In genomic region chr9:119340212-119340580, GRCm38 (mm10) we compare ENCODE assay signal across 8 mouse cellular contexts. TPM values are rescaled to one million over a fixed set of nuclear protein-coding genes. Genes with fewer than 3 reads are reported as not detected.
DNase-seq lines count a peak whose midpoint lies in the region; ATAC-seq lines count a peak whose summit lies in the region.

No protein-coding gene starts in this region.

- intact Hi-C loops in gastrocnemius, postnatal 14 days (cut with DNase I; ENCODE audit: low total_unique reads), result no loop called here

- peak overlapping the region; percentile 82 for H3K9ac ChIP-seq in liver, embryonic 12.5 days
- H3K9ac ChIP-seq in stomach, embryonic 15.5 days, result peak overlapping the region; percentile 82; the same call in 1 of the 2 replicates

- peaks cover 25% of the 10 kb centered on the region for H3K27me3 ChIP-seq in forebrain, embryonic 10.5 days (ENCODE audit: poor library complexity, severe bottlenecking)
- no peaks in the 10 kb centered on the region for H3K27me3 ChIP-seq in liver, embryonic 12.5 days (replicated peaks)
- H3K27me3 ChIP-seq in stomach, embryonic 15.5 days (replicated peaks), result no peaks in the 10 kb centered on the region

- WGBS in forebrain, embryonic 10.5 days, result 6% methylated on average over 8 of the region's 8 CpGs
- WGBS in liver, embryonic 12.5 days (ENCODE audit: insufficient replicate concordance), result 3% methylated on average over 8 of the region's 8 CpGs
- WGBS in stomach, embryonic 15.5 days, result 2% methylated on average over 8 of the region's 8 CpGs

- H3K4me3 ChIP-seq in forebrain, embryonic 10.5 days, result peak overlapping the region; percentile 65
- peak overlapping the region; percentile 85 for H3K4me3 ChIP-seq in liver, embryonic 12.5 days
- peak overlapping the region; percentile 92 for H3K4me3 ChIP-seq in stomach, embryonic 15.5 days (replicated peaks)

- no peak for ATAC-seq in liver, embryonic 12.5 days
- no peak for ATAC-seq in stomach, embryonic 15.5 days (ENCODE audit: insufficient read depth, low FRiP score, low read depth)
- ATAC-seq in activated CD4-positive, CD25-positive, alpha-beta regulatory T cell, adult 4 months, result no peak

- H3K4me1 ChIP-seq in forebrain, embryonic 10.5 days, result peaks cover 35% of the 10 kb centered on the region
- H3K4me1 ChIP-seq in liver, embryonic 12.5 days, result peaks cover 38% of the 10 kb centered on the region
- peaks cover 24% of the 10 kb centered on the region for H3K4me1 ChIP-seq in stomach, embryonic 15.5 days

- peak overlapping the region; percentile 89 for H3K27ac ChIP-seq in forebrain, embryonic 10.5 days
- H3K27ac ChIP-seq in liver, embryonic 12.5 days, result peak overlapping the region; percentile 92
- H3K27ac ChIP-seq in stomach, embryonic 15.5 days, result peak overlapping the region; percentile 96

- H3K36me3 ChIP-seq in forebrain, embryonic 10.5 days (replicated peaks), result peaks cover 27% of the 10 kb centered on the region
- peaks cover 43% of the 10 kb centered on the region for H3K36me3 ChIP-seq in liver, embryonic 12.5 days
- H3K36me3 ChIP-seq in stomach, embryonic 15.5 days, result peaks cover 21% of the 10 kb centered on the region

- H3K9me3 ChIP-seq in forebrain, embryonic 10.5 days, result no peaks in the 10 kb centered on the region
- no peaks in the 10 kb centered on the region for H3K9me3 ChIP-seq in liver, embryonic 12.5 days (replicated peaks)
- no peaks in the 10 kb centered on the region for H3K9me3 ChIP-seq in stomach, embryonic 15.5 days

- peak overlapping the region; percentile 97 for H3K4me2 ChIP-seq in liver, embryonic 12.5 days
- H3K4me2 ChIP-seq in stomach, embryonic 15.5 days, result peak overlapping the region; percentile 87

- DNase-seq in retina, postnatal 1 day, result peak; percentile 7
- DNase-seq in retina, embryonic 14.5 days (ENCODE audit: low spot score), result no peak
- no peak for DNase-seq in forebrain, embryonic 10.5 days (ENCODE audit: extremely low spot score, low spot score)
- no peak for DNase-seq in testis, postnatal 10 days (ENCODE audit: low spot score)
- no peak for DNase-seq in gastrocnemius, postnatal 14 days

RNA-seq across cellular contexts. Expression of gene Acaa1a, which starts 0.7 kb away (rescaled TPM):
- polyA plus RNA-seq in forebrain, embryonic 10.5 days (2016; fragmentation: Nextera tagmentation; extraction: Ambion mirVana), result 72.6 and 75.2 TPM in 2 replicates
- 38.0 and 43.1 TPM in 2 replicates for polyA plus RNA-seq in liver, embryonic 12.5 days (2016; fragmentation: Nextera tagmentation; extraction: Ambion mirVana)
- polyA plus RNA-seq in stomach, embryonic 15.5 days (2015; fragmentation: Nextera tagmentation; extraction: Ambion mirVana), result 116 and 119 TPM in 2 replicates
- polyA plus RNA-seq in activated CD4-positive, CD25-positive, alpha-beta regulatory T cell, adult 4 months (2017; shearing (Covaris generic)), result 10 to 100 TPM; 34.5 to 53.6 TPM
- 10 to 100 TPM; 41.3 to 44.3 TPM for total RNA-seq in gastrocnemius, postnatal 14 days (2021)

RNA-seq across cellular contexts. Expression of gene Myd88, which starts 1.0 kb away (rescaled TPM):
- polyA plus RNA-seq in forebrain, embryonic 10.5 days (2016; fragmentation: Nextera tagmentation; extraction: Ambion mirVana), result 9.1 and 9.5 TPM in 2 replicates
- 21.3 and 22.2 TPM in 2 replicates for polyA plus RNA-seq in liver, embryonic 12.5 days (2016; fragmentation: Nextera tagmentation; extraction: Ambion mirVana)
- 32.4 and 34.7 TPM in 2 replicates for polyA plus RNA-seq in stomach, embryonic 15.5 days (2015; fragmentation: Nextera tagmentation; extraction: Ambion mirVana)
- 10 to 100 TPM; 75.2 to 83.3 TPM for polyA plus RNA-seq in activated CD4-positive, CD25-positive, alpha-beta regulatory T cell, adult 4 months (2017; shearing (Covaris generic))
- 1 to 10 TPM; 7.0 to 7.5 TPM for total RNA-seq in gastrocnemius, postnatal 14 days (2021)

RNA-seq across cellular contexts. Expression of gene Xylb, which starts 17.0 kb away (rescaled TPM):
- polyA plus RNA-seq in forebrain, embryonic 10.5 days (2016; fragmentation: Nextera tagmentation; extraction: Ambion mirVana), result 12.6 and 12.9 TPM in 2 replicates
- polyA plus RNA-seq in liver, embryonic 12.5 days (2016; fragmentation: Nextera tagmentation; extraction: Ambion mirVana), result 4.6 and 5.0 TPM in 2 replicates
- 6.0 and 8.9 TPM in 2 replicates for polyA plus RNA-seq in stomach, embryonic 15.5 days (2015; fragmentation: Nextera tagmentation; extraction: Ambion mirVana)
- under 1 TPM; 0.36 TPM for polyA plus RNA-seq in activated CD4-positive, CD25-positive, alpha-beta regulatory T cell, adult 4 months (2017; shearing (Covaris generic))
- total RNA-seq in gastrocnemius, postnatal 14 days (2021), result under 1 TPM; 0.27 to 0.35 TPM

RNA-seq across cellular contexts. Expression of gene Oxsr1, which starts 18.0 kb away (rescaled TPM):
- polyA plus RNA-seq in forebrain, embryonic 10.5 days (2016; fragmentation: Nextera tagmentation; extraction: Ambion mirVana), result 14.2 and 14.3 TPM in 2 replicates
- polyA plus RNA-seq in liver, embryonic 12.5 days (2016; fragmentation: Nextera tagmentation; extraction: Ambion mirVana), result 11.1 and 12.2 TPM in 2 replicates
- polyA plus RNA-seq in stomach, embryonic 15.5 days (2015; fragmentation: Nextera tagmentation; extraction: Ambion mirVana), result 13.3 and 13.5 TPM in 2 replicates
- polyA plus RNA-seq in activated CD4-positive, CD25-positive, alpha-beta regulatory T cell, adult 4 months (2017; shearing (Covaris generic)), result 1 to 10 TPM; 7.0 to 7.2 TPM
- 10 to 100 TPM; 31.1 to 34.4 TPM for total RNA-seq in gastrocnemius, postnatal 14 days (2021)

RNA-seq across cellular contexts. Expression of gene Slc22a14, which starts 25.2 kb away (rescaled TPM):
- polyA plus RNA-seq in forebrain, embryonic 10.5 days (2016; fragmentation: Nextera tagmentation; extraction: Ambion mirVana), result not detected in 2 replicates
- not detected in 2 replicates for polyA plus RNA-seq in liver, embryonic 12.5 days (2016; fragmentation: Nextera tagmentation; extraction: Ambion mirVana)
- polyA plus RNA-seq in stomach, embryonic 15.5 days (2015; fragmentation: Nextera tagmentation; extraction: Ambion mirVana), result 0.08 TPM in 1 of 2 replicates, not detected in the other
- polyA plus RNA-seq in activated CD4-positive, CD25-positive, alpha-beta regulatory T cell, adult 4 months (2017; shearing (Covaris generic)), result not detected
- not detected for total RNA-seq in gastrocnemius, postnatal 14 days (2021)
